8 mouse cellular contexts compared by ENCODE assay signal in the genomic region with DNA sequence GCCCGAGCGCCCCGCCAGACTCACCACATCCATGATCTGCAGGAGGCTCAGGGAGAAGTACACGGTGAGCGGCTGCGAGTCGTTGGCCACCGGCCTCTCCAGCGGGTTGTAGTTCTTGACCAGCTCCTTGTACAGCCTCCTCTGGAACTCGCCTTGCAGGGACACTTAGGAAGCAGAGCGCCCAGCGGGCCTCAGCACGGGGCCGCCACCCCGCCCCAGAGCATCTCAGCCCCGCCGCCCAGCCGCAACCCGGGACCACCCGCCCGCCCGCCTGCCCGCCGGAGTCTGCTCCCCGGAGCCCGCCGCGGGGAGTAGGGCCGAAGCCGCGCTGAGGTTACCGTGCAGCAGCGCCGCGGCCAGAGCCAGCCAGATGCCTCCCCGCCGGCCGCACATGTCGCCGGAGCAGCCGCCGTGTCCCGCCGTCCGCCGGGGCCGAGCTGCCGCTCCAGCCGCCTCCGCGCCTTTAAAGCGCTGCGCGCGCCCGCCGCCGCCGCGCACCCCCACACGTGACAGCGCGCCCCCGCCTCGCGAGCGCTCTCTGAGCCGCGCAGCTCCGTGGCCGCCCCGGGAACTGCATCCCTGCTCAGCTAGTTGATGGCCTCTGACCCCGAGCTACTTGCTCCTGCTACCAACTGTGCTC. TPM values are rescaled to one million over a fixed set of nuclear protein-coding genes. Genes with fewer than 3 reads are reported as not detected.
DNase-seq lines count a peak whose midpoint lies in the region; ATAC-seq lines count a peak whose summit lies in the region.

Gene Chrna7 (minus strand): TSS at position 486 of the 640 bp plus-strand sequence.

- no peaks in the 10 kb centered on the region for H3K9me3 ChIP-seq in intestine, embryonic 15.5 days

- H3K4me1 ChIP-seq in intestine, embryonic 15.5 days (replicated peaks): 0 out of 2 replicates have a peak, but pooled peaks cover 3% of the 10 kb centered on the region

- H3K36me3 ChIP-seq in intestine, embryonic 15.5 days: no peaks in the 10 kb centered on the region

- no peaks in the 10 kb centered on the region for H3K27me3 ChIP-seq in intestine, embryonic 15.5 days (replicated peaks)

- DNase-seq in adrenal gland, postnatal 25 days: peak; percentile 86
- DNase-seq in embryo, embryonic 9.5 days (ENCODE audit: extremely low spot score): peak; percentile 86
- peak; percentile 43 to 81 for DNase-seq in left cerebral cortex, adult 9 months (ENCODE audit: low spot score in 2 of 2)
- DNase-seq in lung, postnatal 4 days: peak; percentile 75 to 78
- peak; percentile 87 for DNase-seq in right cerebral cortex, postnatal 25 days
- DNase-seq in B cell, adult 2 months: no peak

- peak within 1 kb of the TSS; percentile 63 for H3K4me3 ChIP-seq in intestine, embryonic 15.5 days (replicated peaks)

- H3K4me2 ChIP-seq in intestine, embryonic 15.5 days (replicated peaks): peak within 1 kb of the TSS; percentile 99

- H3K27ac ChIP-seq in intestine, embryonic 15.5 days: no peak within 1 kb of the TSS

- peak within 1 kb of the TSS; percentile 34 for H3K9ac ChIP-seq in intestine, embryonic 15.5 days

- peak; percentile 88 for ATAC-seq in granulocyte monocyte progenitor cell, adult 5-6 weeks (replicated peaks; ENCODE audit: poor library complexity, severe bottlenecking)
- peak; percentile 98 for ATAC-seq in intestine, embryonic 15.5 days

- 1% methylated on average over 70 of the region's 73 CpGs for WGBS in intestine, embryonic 15.5 days

RNA-seq across cellular contexts. Expression of gene Chrna7, which starts in this region (rescaled TPM):
- 13.6 and 21.8 TPM in 2 replicates for total RNA-seq in adrenal gland, postnatal 25 days (2021)
- total RNA-seq in granulocyte monocyte progenitor cell, adult 5-6 weeks (2014; fragmentation: Nextera tagmentation): not detected in 2 replicates
- not detected in 2 replicates for total RNA-seq in granulocyte monocyte progenitor cell, adult 5-6 weeks (2017)
- 1.3 and 1.6 TPM in 2 replicates for polyA plus RNA-seq in intestine, embryonic 15.5 days (2015; fragmentation: Nextera tagmentation; extraction: Ambion mirVana)

Comparison
In these comparisons a context has a peak if more than half of its experiments do, and no peak if none do; other contexts are left out.
1. RNA of gene Chrna7 (total RNA-seq): 13.6 to 21.8 TPM in adrenal gland, postnatal 25 days; not detected in granulocyte monocyte progenitor cell, adult 5-6 weeks; every median in the first group is over 10 times any median in the second.
2. Peak in ATAC-seq in granulocyte monocyte progenitor cell, adult 5-6 weeks; RNA of the gene not detected or under 1 TPM.
3. DNase-seq: peak in adrenal gland, postnatal 25 days (single experiment), embryo, embryonic 9.5 days (single experiment), left cerebral cortex, adult 9 months (2 of 2), lung, postnatal 4 days (2 of 2) and right cerebral cortex, postnatal 25 days (single experiment); none in B cell, adult 2 months (0 of 2).